Mouse (Mus musculus) skeletal muscle tissue, postnatal 0 days (tissue): Measurements from ENCODE around the gene Gm10521. TPM values are rescaled to one million over a fixed set of nuclear protein-coding genes. Genes with fewer than 3 reads are reported as not detected.

Experiments used
- polyA plus RNA-seq: library from polyadenylated mRNA; unstranded; fragments of >200 nt; fragmentation: Nextera tagmentation; extraction: Ambion mirVana; gene quantifications from 2 replicates; pipeline ENCODE4 v1.2.1, GENCODE M21; 2015

The Gm10521 gene
- not detected in 2 replicates for polyA plus RNA-seq

GRCm38 (mm10) chr1:171895364-171895763 lies at the start of gene Gm10521:
Gm10521 (plus strand) TSS chr1:171895664.

GRCm38 (mm10) chr1:171917305-171918039 lies 22.0 kb downstream of the Gm10521 start, which contains the start of gene Slamf6:
Slamf6 (plus strand) TSS chr1:171917515.

Other genes starting within 250 kb of the Gm10521 start
- 0.17 TPM in 1 of 2 replicates, not detected in the other for gene Slamf7, start 242.6 kb upstream of the Gm10521 start, polyA plus RNA-seq
- 3.3 and 5.4 TPM in 2 replicates for gene Cd48, start 213.7 kb upstream of the Gm10521 start, polyA plus RNA-seq
- gene Slamf1, start 128.5 kb upstream of the Gm10521 start, polyA plus RNA-seq, result 0.18 and 0.19 TPM in 2 replicates
- 2.8 and 3.9 TPM in 2 replicates for gene Cd84, start 56.0 kb upstream of the Gm10521 start, polyA plus RNA-seq
- gene Slamf6, start 21.9 kb downstream of the Gm10521 start, polyA plus RNA-seq, result 0.13 and 0.46 TPM in 2 replicates
- 2.6 and 4.0 TPM in 2 replicates for gene Vangl2, start 132.8 kb downstream of the Gm10521 start, polyA plus RNA-seq
- not detected in 2 replicates for gene Nhlh1, start 161.9 kb downstream of the Gm10521 start, polyA plus RNA-seq
- gene Copa, start 186.9 kb downstream of the Gm10521 start, polyA plus RNA-seq, result 89.8 and 97.0 TPM in 2 replicates
- gene Ncstn, start 187.1 kb downstream of the Gm10521 start, polyA plus RNA-seq, result 57.0 and 63.1 TPM in 2 replicates
- 185 and 200 TPM in 2 replicates for gene Pex19, start 231.1 kb downstream of the Gm10521 start, polyA plus RNA-seq